Mouse (Mus musculus) forebrain, embryonic 11.5 days (tissue): ENCODE results near the gene Armc8. TPM values are rescaled to one million over a fixed set of nuclear protein-coding genes. Genes with fewer than 3 reads are reported as not detected.
A peak's percentile ranks its signal among the peaks of the same experiment; 100 is the strongest.

Source experiments
- ATAC-seq: fragments of 200-750 bp; cut with Nextera tagmentation; replicated peaks from 2 replicates; pipeline ENCODE4 v1.8.0; 2017; ENCODE audit warnings: moderate TSS enrichment; ENCODE audit not compliant: low FRiP score
- DNase-seq: peaks from one replicate; pipeline ENCODE4 v3.0.0-alpha.2; 2017; ENCODE audit warnings: low spot score
- H3K27ac ChIP-seq: fragments of 300-500 bp; sonication (generic); 2 replicates; pipeline ENCODE4 v1.5.1; 2014; ENCODE audit warnings: low read depth, low read length
- H3K27me3 ChIP-seq: fragments of 300-500 bp; sonication (generic); 2 replicates; pipeline ENCODE4 v1.6.1; 2014; ENCODE audit warnings: mild to moderate bottlenecking, low read length, mixed read lengths; ENCODE audit not compliant: control insufficient read depth, insufficient read depth
- H3K36me3 ChIP-seq: fragments of 300-500 bp; sonication (generic); 2 replicates; pipeline ENCODE4 v1.6.1; 2014; ENCODE audit warnings: mild to moderate bottlenecking, low read length, moderate library complexity, mixed read lengths; ENCODE audit not compliant: control insufficient read depth, insufficient read depth
- H3K4me1 ChIP-seq: fragments of 300-500 bp; sonication (generic); replicated peaks from 2 replicates; pipeline ENCODE4 v1.6.1; 2014; ENCODE audit warnings: low read length, mixed read lengths; ENCODE audit not compliant: control insufficient read depth, insufficient read depth
- H3K4me2 ChIP-seq: fragments of 300-500 bp; sonication (generic); 2 replicates; pipeline ENCODE4 v1.6.1; 2014; ENCODE audit warnings: low read depth, mild to moderate bottlenecking, low read length, moderate library complexity, mixed read lengths; ENCODE audit not compliant: severe bottlenecking
- H3K4me3 ChIP-seq: fragments of 300-500 bp; sonication (generic); 2 replicates; pipeline ENCODE4 v1.5.1; 2014; ENCODE audit warnings: low read depth, low read length
- H3K9ac ChIP-seq: fragments of 300-500 bp; sonication (generic); 2 replicates; pipeline ENCODE4 v1.6.1; 2014; ENCODE audit warnings: low read length
- H3K9me3 ChIP-seq: fragments of 300-500 bp; sonication (generic); 2 replicates; pipeline ENCODE4 v1.6.1; 2016; ENCODE audit warnings: low read length, mixed read lengths; ENCODE audit not compliant: control insufficient read depth
- WGBS: fragments of 180-500 bp; shearing (Covaris S2); extraction: QIAGEN DNeasy Blood & Tissue Kit; methylation state at CpG from one replicate; pipeline ENCODE4 v1.1.7; 2014; 5-methylcytosine and 5-hydroxymethylcytosine counted together
- polyA plus RNA-seq: library from polyadenylated mRNA; unstranded; fragments of >200 nt; fragmentation: Nextera tagmentation; extraction: Ambion mirVana; gene quantifications from 2 replicates; pipeline ENCODE4 v1.2.1, GENCODE M21; 2014

Gene Armc8
- polyA plus RNA-seq, 1 experiment from 2014 or later = 38.9 TPM

- H3K4me3 ChIP-seq = peak overlapping the region; percentile 72
- peaks cover 9% of the 10 kb centered on the region; the same call in 1 of the 2 replicates for H3K4me1 ChIP-seq
- H3K4me2 ChIP-seq = peak overlapping the region; percentile 74
- no peaks in the 10 kb centered on the region for H3K36me3 ChIP-seq
- peaks cover 8% of the 10 kb centered on the region for H3K27me3 ChIP-seq
- under 1% methylated on average over 76 of the region's 86 CpGs for WGBS
- no peaks in the 10 kb centered on the region for H3K9me3 ChIP-seq
- H3K9ac ChIP-seq = peak overlapping the region; percentile 88
- ATAC-seq = peak; percentile 85
- H3K27ac ChIP-seq = 0 out of 2 replicates have a peak overlapping the region, but pooled peaks have one; percentile 25
- DNase-seq = peak; percentile 80
Observed at GRCm38 (mm10) chr9:99436182-99437030, 132.3 kb downstream of the Armc8 start.

GRCm38 (mm10) chr9:99435619-99436181, 133.0 kb downstream of the Armc8 start:
- H3K27me3 ChIP-seq = peaks cover 8% of the 10 kb centered on the region
- H3K4me2 ChIP-seq = peak overlapping the region; percentile 74
- H3K27ac ChIP-seq = no peak overlapping the region
- peaks cover 9% of the 10 kb centered on the region; the same call in 1 of the 2 replicates for H3K4me1 ChIP-seq
- H3K4me3 ChIP-seq = peak overlapping the region; percentile 72
- 14% methylated on average over 16 of the region's 16 CpGs for WGBS
- no peaks in the 10 kb centered on the region for H3K9me3 ChIP-seq
- ATAC-seq (peak; percentile 31), DNase-seq (peak; percentile 70)
- no peaks in the 10 kb centered on the region for H3K36me3 ChIP-seq
- peak overlapping the region; percentile 88 for H3K9ac ChIP-seq

- 51% methylated on average over 14 of the region's 14 CpGs for WGBS
- ATAC-seq = no peak
- peaks cover 9% of the 10 kb centered on the region; the same call in 1 of the 2 replicates for H3K4me1 ChIP-seq
- peak; percentile 57 for DNase-seq
- H3K4me3 ChIP-seq = peak overlapping the region; percentile 72; the same call in 1 of the 2 replicates
- peak overlapping the region; percentile 74 for H3K4me2 ChIP-seq
- H3K9ac ChIP-seq = peak overlapping the region; percentile 88
- no peak overlapping the region for H3K27ac ChIP-seq
- peaks cover 8% of the 10 kb centered on the region for H3K27me3 ChIP-seq
- H3K36me3 ChIP-seq = no peaks in the 10 kb centered on the region
- no peaks in the 10 kb centered on the region for H3K9me3 ChIP-seq
Observed at GRCm38 (mm10) chr9:99434892-99435618, 133.6 kb downstream of the Armc8 start.

GRCm38 (mm10) chr9:99432478-99432877, 136.2 kb downstream of the Armc8 start:
- Histone ChIP-seq H3K9me3 (no peaks in the 10 kb centered on the region), H3K9ac (no peak overlapping the region), H3K4me2 (no peak overlapping the region), H3K27ac (no peak overlapping the region), H3K4me1 (peaks cover 9% of the 10 kb centered on the region; the same call in 1 of the 2 replicates), H3K27me3 (peaks cover 4% of the 10 kb centered on the region), H3K4me3 (no peak overlapping the region), H3K36me3 (no peaks in the 10 kb centered on the region)
- 85% methylated on average over 4 of the region's 4 CpGs for WGBS
- DNase-seq (no peak), ATAC-seq (no peak)

GRCm38 (mm10) chr9:99431963-99432362, 136.7 kb downstream of the Armc8 start:
- H3K9me3 ChIP-seq = no peaks in the 10 kb centered on the region
- DNase-seq (no peak), ATAC-seq (no peak)
- H3K36me3 ChIP-seq = no peaks in the 10 kb centered on the region
- no peak overlapping the region for H3K4me2 ChIP-seq
- no peak overlapping the region for H3K4me3 ChIP-seq
- no peak overlapping the region for H3K9ac ChIP-seq
- 0 out of 2 replicates have a peak, but pooled peaks cover 9% of the 10 kb centered on the region for H3K4me1 ChIP-seq
- no peak overlapping the region for H3K27ac ChIP-seq
- WGBS = 92% methylated on average over 6 of the region's 6 CpGs
- H3K27me3 ChIP-seq = no peaks in the 10 kb centered on the region

GRCm38 (mm10) chr9:99431346-99431745, 137.4 kb downstream of the Armc8 start:
- no peak for DNase-seq
- Histone ChIP-seq H3K9ac (no peak overlapping the region), H3K4me1 (0 out of 2 replicates have a peak, but pooled peaks cover 9% of the 10 kb centered on the region), H3K27me3 (no peaks in the 10 kb centered on the region), H3K9me3 (no peaks in the 10 kb centered on the region), H3K36me3 (no peaks in the 10 kb centered on the region), H3K4me3 (no peak overlapping the region), H3K27ac (no peak overlapping the region), H3K4me2 (no peak overlapping the region)
- 91% methylated on average over 8 of the region's 8 CpGs for WGBS
- ATAC-seq = no peak

GRCm38 (mm10) chr9:99430806-99431205, 137.9 kb downstream of the Armc8 start:
- H3K4me3 ChIP-seq = no peak overlapping the region
- ATAC-seq = no peak
- 0 out of 2 replicates have a peak, but pooled peaks cover 8% of the 10 kb centered on the region for H3K4me1 ChIP-seq
- no peaks in the 10 kb centered on the region for H3K36me3 ChIP-seq
- no peaks in the 10 kb centered on the region for H3K27me3 ChIP-seq
- no peak overlapping the region for H3K27ac ChIP-seq
- H3K9me3 ChIP-seq = no peaks in the 10 kb centered on the region
- H3K4me2 ChIP-seq = no peak overlapping the region
- no peak for DNase-seq
- H3K9ac ChIP-seq = no peak overlapping the region
- 86% methylated on average over 6 of the region's 6 CpGs for WGBS

- no peak for DNase-seq
- no peaks in the 10 kb centered on the region for H3K9me3 ChIP-seq
- no peak for ATAC-seq
Observed at GRCm38 (mm10) chr9:99429845-99430244, 138.9 kb downstream of the Armc8 start.

More at GRCm38 (mm10) chr9:99429845-99430244, 138.9 kb downstream of the Armc8 start:
- Histone ChIP-seq H3K27me3 (no peaks in the 10 kb centered on the region), H3K4me3 (no peak overlapping the region), H3K4me2 (no peak overlapping the region), H3K9ac (no peak overlapping the region), H3K36me3 (no peaks in the 10 kb centered on the region), H3K4me1 (0 out of 2 replicates have a peak, but pooled peaks cover under 1% of the 10 kb centered on the region), H3K27ac (no peak overlapping the region)
- WGBS = 89% methylated on average over 3 of the region's 3 CpGs
